Comparison of ENCODE assay signal across 8 mouse cellular contexts in the genomic region with DNA sequence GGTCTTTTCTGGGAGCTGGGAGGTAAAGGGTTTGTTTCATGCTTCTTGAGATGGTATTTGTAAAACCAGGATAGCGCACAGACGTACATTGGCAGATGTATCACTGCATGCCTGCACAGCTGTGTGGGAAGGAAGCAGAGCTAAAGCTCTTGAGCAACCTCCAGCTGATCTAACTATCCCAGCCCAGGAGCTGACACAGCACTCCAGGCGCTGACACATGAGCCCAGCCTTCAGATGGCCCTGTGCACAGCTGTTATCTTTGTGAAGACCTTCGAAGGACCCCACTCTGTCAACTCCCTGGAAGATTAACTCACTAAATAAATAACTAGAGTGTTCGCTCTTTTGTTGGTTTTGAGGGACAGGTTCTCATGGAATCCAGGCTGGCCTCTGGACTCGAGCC. TPM values are rescaled to one million over a fixed set of nuclear protein-coding genes. Genes with fewer than 3 reads are reported as not detected.
DNase-seq lines count a peak whose midpoint lies in the region; ATAC-seq and TF ChIP-seq lines count a peak whose summit lies in the region.

No protein-coding gene starts in this region.

- H3K4me2 ChIP-seq in heart, embryonic 15.5 days, result no peak overlapping the region
- H3K4me2 ChIP-seq in liver, embryonic 14.5 days (ENCODE audit: low read depth), result no peak overlapping the region

- H3K4me3 ChIP-seq in heart, embryonic 15.5 days, result no peak overlapping the region
- no peak overlapping the region for H3K4me3 ChIP-seq in liver, embryonic 14.5 days (ENCODE audit: insufficient read depth in 1 of 2, low read depth in 2 of 2, low read length in 2 of 2)

- no peak for TF ChIP-seq EP300 in liver, embryonic 14.5 days (IDR thresholded peaks at IDR 0.05; ENCODE audit: low read depth)

- H3K9ac ChIP-seq in heart, embryonic 15.5 days, result no peak overlapping the region
- no peak overlapping the region for H3K9ac ChIP-seq in liver, embryonic 14.5 days (replicated peaks)

- ATAC-seq in heart, embryonic 15.5 days (replicated peaks; ENCODE audit: insufficient number of reproducible peaks, insufficient read depth, low FRiP score, low read depth), result peak; percentile 71
- ATAC-seq in liver, embryonic 14.5 days (ENCODE audit: insufficient read depth), result peak; percentile 42; the same call in 1 of the 2 replicates

- no peaks in the 10 kb centered on the region for H3K27me3 ChIP-seq in heart, embryonic 15.5 days
- no peaks in the 10 kb centered on the region for H3K27me3 ChIP-seq in liver, embryonic 14.5 days (ENCODE audit: control insufficient read depth, insufficient read depth, low read length)

- WGBS in heart, embryonic 15.5 days, result 27% methylated on average over 6 of the region's 6 CpGs
- 19% methylated on average over 6 of the region's 6 CpGs for WGBS in liver, embryonic 14.5 days (ENCODE audit: insufficient replicate concordance)

- H3K36me3 ChIP-seq in heart, embryonic 15.5 days, result no peaks in the 10 kb centered on the region
- H3K36me3 ChIP-seq in liver, embryonic 14.5 days (replicated peaks; ENCODE audit: control insufficient read depth, insufficient read depth, low read depth), result no peaks in the 10 kb centered on the region

- peaks cover 25% of the 10 kb centered on the region for H3K4me1 ChIP-seq in heart, embryonic 15.5 days (replicated peaks)
- H3K4me1 ChIP-seq in liver, embryonic 14.5 days (replicated peaks; ENCODE audit: control insufficient read depth in 2 of 2, insufficient read depth in 2 of 2, low read length in 1 of 2), result peaks cover 0 to 23% of the 10 kb centered on the region in 2 experiments; a peak in 3 of 4 replicates

- H3K9me3 ChIP-seq in heart, embryonic 15.5 days (replicated peaks), result no peaks in the 10 kb centered on the region
- H3K9me3 ChIP-seq in liver, embryonic 14.5 days (ENCODE audit: control insufficient read depth, low read length), result no peaks in the 10 kb centered on the region

- H3K27ac ChIP-seq in heart, embryonic 15.5 days, result peak overlapping the region; percentile 44
- no peak overlapping the region for H3K27ac ChIP-seq in liver, embryonic 14.5 days

- no peak for TF ChIP-seq CTCF in liver, embryonic 14.5 days (IDR thresholded peaks at IDR 0.05; ENCODE audit: low read depth)

- peak; percentile 12 for DNase-seq in 3T3-L1 (ENCODE audit: low read depth, low spot score)
- DNase-seq in adrenal gland, postnatal 14 days, result peak; percentile 61
- DNase-seq in liver, embryonic 14.5 days (ENCODE audit: low read depth in 3 of 3, low spot score in 3 of 3), result no peak
- DNase-seq in right cerebral cortex, adult 18-20 months, result no peak
- DNase-seq in retina, embryonic 14.5 days (ENCODE audit: low spot score), result no peak
- no peak for DNase-seq in thymus, postnatal 36 days
- DNase-seq in layer of hippocampus, adult 8-10 months (ENCODE audit: low spot score in 2 of 2), result no peak

RNA-seq across cellular contexts. Expression of gene S1pr1, which starts 48.4 kb away (rescaled TPM):
- total RNA-seq in adrenal gland, postnatal 14 days (2021), result 50.8 and 66.3 TPM in 2 replicates
- polyA plus RNA-seq in heart, embryonic 15.5 days (2015; fragmentation: Nextera tagmentation; extraction: Ambion mirVana), result 75.5 and 85.4 TPM in 2 replicates
- polyA plus RNA-seq in liver, embryonic 14.5 days (2012; rRNA removed), result 5.9 and 6.3 TPM in 2 replicates
- polyA plus RNA-seq in liver, embryonic 14.5 days (2014; fragmentation: Nextera tagmentation; extraction: Ambion mirVana), result 5.6 and 6.3 TPM in 2 replicates
- total RNA-seq in layer of hippocampus, adult 8-10 months (2022), result 100 to 1,000 TPM in 2 of 4 experiments, 10 to 100 TPM in 2; 86.8 to 114 (median 95.9) TPM

Comparison
In these comparisons a context has a peak if more than half of its experiments do, and no peak if none do; other contexts are left out.
1. DNase-seq: peak in 3T3-L1 (single experiment) and adrenal gland, postnatal 14 days (single experiment); none in liver, embryonic 14.5 days (0 of 3), right cerebral cortex, adult 18-20 months (single experiment), retina, embryonic 14.5 days (single experiment), thymus, postnatal 36 days (0 of 2) and layer of hippocampus, adult 8-10 months (0 of 2).